Mouse (Mus musculus): ENCODE data around the gene 1700014D04Rik. TPM values are rescaled to one million over a fixed set of nuclear protein-coding genes. Genes with fewer than 3 reads are reported as not detected.
"Not testable (repeated sequence)": the region's sequence is repeated elsewhere in the genome, so short reads cannot be mapped to it uniquely, and the experiment has no call there.

Gene 1700014D04Rik
- under 1 TPM; 0.31 to 0.86 TPM for total RNA-seq (2021)
- long read RNA-seq, experiment 1 = 0 reads
- long read RNA-seq, experiment 2 = 0 reads

- Histone ChIP-seq H3K4me3 (no peak within 1 kb of the TSS), H3K27ac (no peak within 1 kb of the TSS)
- no peak for TF ChIP-seq CTCF (conservative IDR thresholded peaks at IDR 0.05)
- DNase-seq (ENCODE audit: low spot score in 2 of 2) = peak in 1 of 2 experiments; percentile 48
Measured at GRCm38 (mm10) chr13:59746711-59747110, at the start of gene 1700014D04Rik. Gene 1700014D04Rik (minus strand): TSS chr13:59746752.

- no peak for DNase-seq (ENCODE audit: low spot score in 2 of 2)
- Histone ChIP-seq H3K4me3 (no peak overlapping the region), H3K27ac (no peak overlapping the region)
- no peak for TF ChIP-seq CTCF (conservative IDR thresholded peaks at IDR 0.05)
Measured at GRCm38 (mm10) chr13:59795807-59796465, 49.4 kb upstream of the 1700014D04Rik start.

- DNase-seq (ENCODE audit: low spot score in 2 of 2) = no peak
- Histone ChIP-seq H3K27ac (no peak overlapping the region), H3K4me3 (no peak overlapping the region)
- no peak for TF ChIP-seq CTCF (conservative IDR thresholded peaks at IDR 0.05)
Measured at GRCm38 (mm10) chr13:59794786-59795185, 48.2 kb upstream of the 1700014D04Rik start.

GRCm38 (mm10) chr13:59782145-59782544 is 35.6 kb upstream of the 1700014D04Rik start, which contains the start of gene Gm49354:
Gene Gm49354 (minus strand): TSS chr13:59782245.
- TF ChIP-seq CTCF (conservative IDR thresholded peaks at IDR 0.05) = no peak
- H3K4me3 ChIP-seq = no peak within 1 kb of the TSS
- H3K27ac ChIP-seq = no peak within 1 kb of the TSS
- no peak for DNase-seq (ENCODE audit: low spot score in 2 of 2)

- not testable (repeated sequence) for H3K27ac ChIP-seq; DNase-seq (ENCODE audit: low spot score in 2 of 2); H3K4me3 ChIP-seq
- TF ChIP-seq CTCF (conservative IDR thresholded peaks at IDR 0.05) = peak; percentile 65
Measured at GRCm38 (mm10) chr13:59779744-59780264, 33.3 kb upstream of the 1700014D04Rik start.

- H3K27ac ChIP-seq = no peak overlapping the region
- no peak overlapping the region for H3K4me3 ChIP-seq
- peak; percentile 38 for TF ChIP-seq CTCF (conservative IDR thresholded peaks at IDR 0.05)
- no peak for DNase-seq (ENCODE audit: low spot score in 2 of 2)
Measured at GRCm38 (mm10) chr13:59779213-59779612, 32.7 kb upstream of the 1700014D04Rik start.

- no peak for TF ChIP-seq CTCF (conservative IDR thresholded peaks at IDR 0.05)
- no peak for DNase-seq (ENCODE audit: low spot score in 2 of 2)
- H3K4me3 ChIP-seq = no peak overlapping the region
- no peak overlapping the region for H3K27ac ChIP-seq
Measured at GRCm38 (mm10) chr13:59775168-59775567, 28.6 kb upstream of the 1700014D04Rik start.

- peak overlapping the region; percentile 100 for H3K27ac ChIP-seq
- peak overlapping the region; percentile 95 for H3K4me3 ChIP-seq
- no peak for TF ChIP-seq CTCF (conservative IDR thresholded peaks at IDR 0.05)
- peak; percentile 42 to 47 for DNase-seq (ENCODE audit: low spot score in 2 of 2)
Measured at GRCm38 (mm10) chr13:59771257-59771656, 24.7 kb upstream of the 1700014D04Rik start.

GRCm38 (mm10) chr13:59770847-59771246 is 24.3 kb upstream of the 1700014D04Rik start:
- Histone ChIP-seq H3K27ac (peak overlapping the region; percentile 100), H3K4me3 (peak overlapping the region; percentile 95)
- no peak for DNase-seq (ENCODE audit: low spot score in 2 of 2)
- TF ChIP-seq CTCF (conservative IDR thresholded peaks at IDR 0.05) = no peak

GRCm38 (mm10) chr13:59770164-59770562 is 23.6 kb upstream of the 1700014D04Rik start:
- Histone ChIP-seq H3K27ac (peak overlapping the region; percentile 100), H3K4me3 (peak overlapping the region; percentile 95)
- TF ChIP-seq CTCF (conservative IDR thresholded peaks at IDR 0.05) = peak; percentile 54
- DNase-seq (ENCODE audit: low spot score in 2 of 2) = peak; percentile 80 to 89

- DNase-seq (ENCODE audit: low spot score in 2 of 2) = peak; percentile 99 to 100
- H3K27ac ChIP-seq = peak within 1 kb of the TSS; percentile 100
- peak within 1 kb of the TSS; percentile 95 for H3K4me3 ChIP-seq
- TF ChIP-seq CTCF (conservative IDR thresholded peaks at IDR 0.05) = peak; percentile 18
Measured at GRCm38 (mm10) chr13:59769296-59770163, 23.0 kb upstream of the 1700014D04Rik start, which contains the start of gene Isca1. Gene Isca1 (minus strand): TSS chr13:59769810.

GRCm38 (mm10) chr13:59768531-59768930 is 22.0 kb upstream of the 1700014D04Rik start:
- H3K27ac ChIP-seq = peak overlapping the region; percentile 100; the same call in 1 of the 2 replicates
- DNase-seq (ENCODE audit: low spot score in 2 of 2) = no peak
- no peak for TF ChIP-seq CTCF (conservative IDR thresholded peaks at IDR 0.05)
- peak overlapping the region; percentile 95 for H3K4me3 ChIP-seq

Data from layer of hippocampus, adult 2 months (tissue).